Mouse (Mus musculus): Measurements from ENCODE around the gene Rassf1.
A peak's percentile ranks its signal among the peaks of the same experiment; 100 is the strongest.

Gene Rassf1

DNA sequence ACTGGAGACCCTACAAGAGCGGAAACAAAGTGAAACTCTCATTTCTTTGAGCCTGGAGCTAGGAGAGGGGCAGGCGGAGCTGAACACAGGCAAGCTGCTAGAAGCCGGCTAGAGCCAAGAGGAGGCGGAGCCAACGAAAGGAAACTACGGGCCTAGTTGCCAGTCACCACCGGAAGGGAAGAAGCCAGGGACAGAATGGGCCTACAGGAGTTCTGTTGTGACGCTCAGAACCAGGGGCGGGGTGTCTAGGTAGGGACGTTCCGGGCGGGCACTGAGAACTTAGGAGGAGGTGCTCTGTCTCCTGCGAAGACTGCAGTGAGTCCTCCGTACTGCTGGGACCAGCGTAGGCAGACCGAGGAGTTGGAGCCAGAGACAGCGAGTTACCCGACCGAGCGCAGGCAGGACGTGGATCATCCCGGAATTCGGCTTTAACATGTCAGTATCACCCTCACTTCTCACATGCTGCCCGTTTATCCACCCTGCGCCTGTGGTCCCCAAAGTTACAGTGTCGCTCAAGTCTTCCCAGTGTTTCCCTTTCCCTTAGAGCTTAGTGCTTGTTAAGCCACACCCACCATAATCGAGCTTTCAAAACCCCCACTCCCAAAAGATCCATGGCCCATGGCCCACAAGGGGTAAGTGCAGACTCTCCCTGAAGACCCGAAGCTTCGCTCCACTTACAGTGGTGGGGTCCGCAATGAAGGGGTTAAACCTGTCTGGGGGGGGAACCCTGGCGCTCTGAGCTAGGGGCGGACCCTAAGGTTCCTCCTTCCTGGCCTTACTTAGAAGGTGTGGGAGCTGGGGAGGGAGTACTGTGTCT, 29.4 kb downstream of the Rassf1 start, which contains the start of gene Hyal3:
Hyal3 (plus strand) TSS at position 318 of the 817 bp plus-strand sequence.
- DNase-seq (ENCODE audit: low spot score in 2 of 2), result peak; percentile 89 to 94

DNA sequence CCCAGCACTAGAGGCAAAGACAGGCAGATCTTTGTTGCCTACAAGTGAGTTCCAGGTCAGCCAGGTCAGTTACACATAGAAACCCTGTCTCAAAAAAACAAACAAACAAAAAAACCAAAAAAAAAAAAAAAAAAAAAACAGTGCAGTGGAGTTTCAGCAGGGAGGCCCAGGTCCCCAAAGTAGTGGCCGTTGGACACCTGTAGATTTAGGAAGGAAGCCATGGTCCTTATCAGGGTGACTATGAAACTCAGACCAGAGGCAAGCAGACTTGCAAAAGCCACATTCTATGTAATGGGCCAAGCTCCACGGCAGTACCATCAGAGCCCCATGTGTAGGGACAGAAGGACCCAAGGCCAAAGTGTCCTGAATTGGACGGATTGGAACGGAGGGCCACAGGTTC, 30.2 kb downstream of the Rassf1 start:
- no peak for DNase-seq (ENCODE audit: low spot score in 2 of 2)

DNA sequence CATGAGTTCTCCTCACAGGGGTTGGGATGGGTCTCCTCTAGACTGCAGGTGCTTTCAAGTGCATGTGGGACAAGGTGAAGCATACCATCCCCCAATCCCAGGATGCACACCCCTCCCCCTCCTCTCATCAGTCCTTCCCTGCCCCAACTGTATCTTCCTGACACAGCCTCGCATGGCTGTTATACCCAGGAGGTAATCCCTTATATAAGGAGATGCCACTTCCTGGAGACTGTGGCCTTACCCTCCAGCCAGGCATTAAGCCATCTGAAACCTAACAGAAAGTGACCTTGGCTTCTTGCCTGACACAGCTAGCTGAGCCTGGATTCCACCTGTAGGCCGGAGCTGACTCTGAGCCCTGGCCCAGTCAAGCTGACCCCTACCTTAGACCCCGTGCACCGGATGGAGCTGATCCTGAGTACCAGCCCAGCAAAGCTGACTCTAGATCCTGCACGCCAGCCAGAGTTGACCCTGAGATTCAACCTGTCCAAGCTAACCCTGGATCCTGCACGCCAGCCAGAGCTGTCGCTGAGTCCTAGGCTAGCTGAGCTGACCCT, 31.2 kb downstream of the Rassf1 start:
- no peak for DNase-seq (ENCODE audit: low spot score in 2 of 2)

DNA sequence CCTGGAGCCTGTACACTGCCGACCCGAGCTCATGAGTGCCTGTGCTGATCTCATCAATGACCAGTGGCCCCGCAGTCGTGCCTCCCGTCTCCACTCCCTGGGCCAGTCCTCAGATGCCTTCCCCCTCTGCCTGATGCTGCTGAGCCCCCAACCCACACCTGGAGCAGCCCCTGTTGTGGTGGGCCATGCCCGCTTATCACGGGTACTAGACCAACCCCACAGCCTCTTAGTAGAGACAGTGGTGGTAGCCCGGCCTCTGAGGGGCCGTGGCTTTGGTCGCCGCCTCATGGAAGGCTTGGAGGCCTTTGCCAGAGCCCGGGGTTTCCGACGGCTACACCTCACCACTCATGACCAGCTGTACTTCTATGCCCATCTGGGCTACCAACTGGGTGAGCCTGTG, 31.8 kb downstream of the Rassf1 start:
- no peak for DNase-seq (ENCODE audit: low spot score in 2 of 2)

DNA sequence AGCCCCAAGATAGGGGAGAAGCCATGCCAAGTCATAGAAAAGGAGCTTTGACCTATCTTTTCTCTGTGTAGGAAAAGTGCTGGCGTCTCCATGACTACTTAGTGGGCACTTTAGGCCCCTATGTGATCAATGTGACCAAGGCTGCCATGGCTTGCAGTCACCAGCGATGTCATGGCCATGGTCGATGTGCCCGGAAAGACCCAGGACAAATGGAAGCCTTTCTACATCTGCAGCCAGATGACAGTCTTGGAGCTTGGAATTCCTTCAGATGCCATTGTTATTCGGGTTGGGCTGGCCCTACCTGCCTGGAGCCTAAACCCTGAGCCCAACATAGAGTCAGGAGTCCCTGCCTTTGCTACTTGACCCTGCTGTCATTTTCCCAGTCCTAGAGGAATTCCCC, 35.1 kb downstream of the Rassf1 start:
- no peak for DNase-seq (ENCODE audit: low spot score in 2 of 2)

DNA sequence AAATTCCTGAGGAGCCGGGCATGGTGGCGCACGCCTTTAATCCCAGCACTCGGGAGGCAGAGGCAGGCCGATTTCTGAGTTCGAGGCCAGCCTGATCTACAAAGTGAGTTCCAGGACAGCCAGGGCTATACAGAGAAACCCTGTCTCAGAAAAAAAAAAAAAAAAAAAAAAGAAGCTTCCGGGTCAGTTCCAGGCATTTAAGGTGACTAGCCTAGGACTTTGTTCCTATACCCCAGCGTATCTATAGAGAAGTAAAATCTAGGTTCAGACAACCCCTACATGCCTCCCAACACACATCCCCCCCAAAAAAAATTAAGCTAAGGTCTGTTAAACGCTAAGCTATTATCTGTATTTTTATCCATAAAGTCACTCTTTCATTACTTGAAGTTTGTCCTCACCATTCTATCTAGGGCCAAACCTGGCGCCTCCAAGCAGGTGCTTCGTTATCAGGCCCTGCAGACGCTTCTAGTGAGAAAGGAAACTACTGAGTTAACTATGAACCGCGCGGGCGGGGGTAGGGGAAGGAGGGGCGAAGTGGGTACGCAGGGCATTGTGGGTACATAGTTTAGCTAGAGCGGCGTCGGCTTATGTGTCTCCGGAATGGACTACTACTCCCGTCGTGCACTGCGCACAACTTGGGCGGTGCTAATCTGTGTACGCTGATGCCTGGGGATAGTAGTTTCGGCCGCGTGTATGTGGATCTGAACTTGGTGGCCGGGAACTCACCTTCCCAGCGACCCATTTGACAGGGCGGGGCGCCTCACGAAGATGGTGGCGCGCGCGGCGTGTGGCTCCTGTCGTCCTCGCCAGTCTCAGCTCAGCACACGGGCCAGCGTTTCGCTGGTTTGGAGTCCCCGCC, 35.8 kb downstream of the Rassf1 start, which contains the start of gene Ifrd2:
Ifrd2 (plus strand) TSS at position 669 of the 859 bp plus-strand sequence.
- peak; percentile 97 to 99 for DNase-seq (ENCODE audit: low spot score in 2 of 2)

DNA sequence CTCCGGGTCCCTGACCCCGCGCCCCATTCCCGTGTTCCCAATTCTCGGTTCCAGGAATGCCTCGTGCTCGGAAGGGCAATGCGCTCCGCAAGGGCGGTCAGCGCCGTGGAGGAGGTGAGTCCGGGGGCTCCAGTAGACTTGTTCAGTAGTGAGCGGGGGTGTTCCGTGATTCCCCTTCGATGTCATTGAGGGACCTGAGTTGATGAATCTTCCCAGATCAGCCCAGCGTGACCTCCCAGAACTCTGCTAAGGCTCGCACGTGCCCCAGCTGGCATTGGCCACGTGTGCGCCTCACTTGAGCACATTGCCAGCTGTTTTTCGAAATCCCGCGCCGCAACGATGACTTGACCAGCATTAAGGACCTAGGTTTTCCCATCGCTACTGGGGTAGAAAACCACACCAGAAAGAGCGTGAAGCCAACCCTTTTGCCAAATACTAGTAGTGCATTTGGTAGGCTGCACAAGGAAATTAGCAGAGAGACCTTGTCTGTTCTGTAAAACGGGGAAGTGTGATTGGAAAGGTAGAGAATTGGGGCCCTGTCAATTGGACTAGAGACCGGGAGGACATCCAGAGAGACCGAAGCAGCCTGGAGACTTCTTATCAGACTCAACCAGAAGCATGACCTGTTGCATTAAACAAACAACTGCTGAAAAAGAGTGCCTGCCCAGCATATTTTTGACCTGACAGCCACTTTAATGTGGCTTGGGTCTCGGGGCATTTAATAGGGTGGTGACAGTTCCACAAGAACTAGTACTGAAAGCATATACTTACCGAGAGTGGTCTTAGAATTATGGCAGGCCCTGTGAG, 36.7 kb downstream of the Rassf1 start:
- DNase-seq (ENCODE audit: low spot score in 2 of 2), result no peak

DNA sequence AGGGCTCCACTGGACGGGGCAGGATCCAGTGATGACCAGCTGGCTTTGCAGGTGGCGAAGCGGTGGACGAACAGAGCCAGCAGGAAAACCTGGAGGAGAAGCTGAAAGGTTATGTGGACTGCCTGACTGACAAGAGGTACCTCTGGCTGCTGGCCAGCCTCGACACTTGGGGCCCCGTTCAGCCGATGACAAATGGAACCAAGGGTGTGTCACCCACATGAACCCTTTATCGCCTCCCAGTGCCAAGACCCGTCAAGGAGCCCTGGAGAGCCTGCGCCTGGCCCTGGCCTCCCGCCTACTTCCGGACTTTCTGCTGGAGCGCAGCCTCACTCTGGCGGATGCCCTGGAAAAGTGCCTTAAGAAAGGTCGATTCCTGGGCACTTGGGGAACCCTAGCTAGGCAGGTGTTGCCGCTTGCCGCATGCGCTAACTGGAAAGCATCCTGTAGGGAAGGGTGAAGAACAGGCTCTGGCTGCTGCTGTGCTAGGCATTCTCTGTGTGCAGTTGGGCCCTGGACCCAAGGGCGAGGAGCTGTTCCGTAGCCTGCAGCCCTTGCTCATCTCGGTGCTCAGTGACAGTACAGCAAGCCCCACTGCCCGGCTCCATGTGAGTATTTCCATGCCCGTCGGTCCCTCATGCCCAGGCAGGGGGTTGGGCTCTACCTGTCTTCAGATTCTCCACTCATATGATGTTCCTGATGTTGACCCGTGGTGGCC, 38.9 kb downstream of the Rassf1 start:
- no peak for DNase-seq (ENCODE audit: low spot score in 2 of 2)

DNA sequence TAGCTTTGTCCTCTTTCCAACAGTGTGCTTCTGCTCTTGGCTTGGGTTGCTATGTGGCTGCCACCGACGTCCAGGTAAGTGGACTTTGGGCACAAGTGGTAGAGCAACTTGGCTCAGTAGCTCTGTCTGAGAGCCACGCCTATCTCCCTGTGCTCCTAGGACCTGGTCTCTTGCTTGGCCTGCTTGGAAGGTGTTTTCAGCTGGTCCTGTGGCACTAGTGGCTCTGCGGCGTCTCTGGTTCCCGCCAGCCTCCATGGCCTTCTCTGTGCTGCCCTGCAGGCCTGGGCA, 39.4 kb downstream of the Rassf1 start:
- DNase-seq (ENCODE audit: low spot score in 2 of 2), result no peak

DNA sequence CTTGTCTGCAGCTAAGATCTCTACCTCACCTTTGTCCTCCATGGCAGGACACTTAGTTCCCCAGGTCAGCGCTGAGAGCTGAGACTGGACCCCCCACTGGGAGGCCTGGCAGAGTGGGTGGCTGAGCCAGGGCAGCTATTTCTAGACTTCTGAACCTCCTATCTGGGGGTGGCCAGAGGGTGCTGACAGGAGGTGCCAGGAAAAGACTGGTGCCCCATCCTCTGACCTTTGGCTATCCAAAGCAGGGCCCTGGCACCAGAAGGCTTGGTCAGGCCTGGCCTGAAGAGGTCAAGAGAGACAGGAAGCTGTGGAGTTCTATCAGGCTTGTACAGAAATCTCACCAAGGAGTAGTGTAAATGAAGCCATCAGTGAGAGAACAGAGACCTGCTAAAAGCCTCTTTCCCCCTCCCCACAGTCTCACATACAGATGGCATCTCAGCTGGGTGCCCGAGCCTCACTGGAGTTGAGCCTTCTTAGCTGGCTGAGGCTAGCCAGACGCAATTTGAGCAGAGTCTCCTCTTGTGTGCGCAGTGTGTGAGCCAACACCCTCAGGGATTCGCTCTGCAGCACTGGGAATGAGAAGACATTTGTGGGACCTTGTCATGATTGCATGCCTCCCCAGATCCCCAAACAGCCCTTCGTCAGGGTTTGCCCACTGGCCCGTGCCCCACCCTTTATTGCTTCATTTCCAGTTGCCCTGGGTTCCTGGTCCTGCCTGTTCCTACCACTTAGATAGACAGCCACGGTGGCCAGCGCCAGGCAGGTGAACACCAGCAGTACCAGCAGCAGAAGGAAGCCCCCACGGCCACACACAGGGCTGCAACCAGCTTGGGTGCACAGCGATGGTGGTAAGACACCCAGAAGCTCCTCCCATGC, 42.0 kb downstream of the Rassf1 start:
- no peak for DNase-seq (ENCODE audit: low spot score in 2 of 2)

DNA sequence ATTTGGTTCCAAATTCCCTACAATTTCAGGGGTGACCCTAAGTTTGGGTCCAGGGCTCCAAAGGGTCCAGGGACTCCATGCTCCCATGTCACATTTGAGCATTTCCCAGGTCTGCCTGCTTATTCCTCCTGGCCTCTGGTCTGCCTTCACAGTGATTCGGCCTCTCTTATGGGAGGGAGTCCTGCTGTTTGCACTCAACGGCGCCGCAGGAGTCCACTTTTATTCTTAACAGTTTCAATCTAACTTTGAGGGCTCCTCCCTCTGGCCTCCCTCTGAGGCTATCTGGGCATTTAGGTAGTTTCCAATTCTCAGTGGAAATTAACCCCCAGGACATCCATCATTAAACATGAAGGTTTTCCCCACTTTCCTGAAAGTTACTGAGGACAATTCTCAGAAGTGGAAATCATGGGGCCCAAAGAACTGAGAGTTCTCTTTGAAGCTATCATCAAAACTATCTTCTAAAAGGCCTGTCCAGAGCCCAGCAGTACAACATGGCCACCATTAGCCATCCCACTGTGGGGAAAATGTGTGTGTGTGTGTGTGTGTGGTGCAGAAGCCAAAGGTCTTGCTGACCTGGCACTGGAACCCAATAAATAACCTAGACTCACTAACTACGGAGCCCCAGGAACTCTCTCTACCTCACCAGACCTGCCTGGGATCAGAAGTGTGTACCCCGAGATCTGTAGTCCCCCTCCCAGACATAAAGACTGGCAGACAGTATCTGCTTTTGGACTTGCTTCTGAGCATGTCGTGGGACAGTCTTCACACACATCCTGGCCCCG, 43.1 kb downstream of the Rassf1 start:
- DNase-seq (ENCODE audit: low spot score in 2 of 2), result no peak

DNA sequence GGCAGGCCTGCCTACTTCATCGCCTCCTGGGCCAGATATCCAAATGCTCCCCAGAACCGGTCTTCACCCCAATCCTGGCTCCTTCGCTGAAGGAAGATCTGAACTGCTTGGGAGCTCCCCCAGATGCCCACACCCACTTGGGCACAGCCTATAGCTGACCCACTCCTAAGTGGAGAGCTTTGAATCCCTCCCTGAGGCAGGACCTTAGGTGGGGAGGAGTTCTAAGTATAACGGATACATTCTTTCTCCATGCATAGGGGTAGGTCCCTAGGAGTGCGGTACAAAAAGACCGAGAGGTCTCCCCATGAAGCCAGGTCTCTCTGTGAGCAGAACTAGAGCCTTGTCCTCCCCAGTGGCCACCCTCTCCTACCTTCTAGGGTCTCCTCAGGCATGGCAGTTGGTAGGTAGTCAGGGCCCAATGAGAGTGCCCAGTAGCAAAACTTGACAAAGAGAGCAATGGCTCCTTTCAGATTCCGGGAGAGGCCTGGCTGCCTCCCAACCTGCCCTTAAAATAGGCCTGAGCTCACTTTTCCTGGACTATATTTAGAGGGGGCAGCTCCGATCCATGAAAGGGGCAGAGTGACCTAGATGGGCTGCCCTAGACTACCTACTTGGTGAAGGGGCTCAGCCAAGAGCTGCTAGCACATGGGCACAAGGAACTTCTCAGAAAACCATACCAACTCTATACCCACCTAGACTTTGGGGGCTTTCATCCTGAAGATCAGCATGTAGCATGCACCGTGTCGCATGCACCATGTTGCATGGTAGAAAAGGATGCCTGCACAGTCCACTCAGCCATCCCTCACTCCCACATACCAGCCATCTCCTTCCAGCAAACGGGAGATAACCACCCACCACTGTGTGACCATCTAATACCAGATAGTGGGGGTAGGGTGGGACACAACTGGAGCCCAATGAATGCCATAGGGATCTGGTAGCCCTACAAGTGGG, 45.5 kb downstream of the Rassf1 start:
- no peak for DNase-seq (ENCODE audit: low spot score in 2 of 2)

DNA sequence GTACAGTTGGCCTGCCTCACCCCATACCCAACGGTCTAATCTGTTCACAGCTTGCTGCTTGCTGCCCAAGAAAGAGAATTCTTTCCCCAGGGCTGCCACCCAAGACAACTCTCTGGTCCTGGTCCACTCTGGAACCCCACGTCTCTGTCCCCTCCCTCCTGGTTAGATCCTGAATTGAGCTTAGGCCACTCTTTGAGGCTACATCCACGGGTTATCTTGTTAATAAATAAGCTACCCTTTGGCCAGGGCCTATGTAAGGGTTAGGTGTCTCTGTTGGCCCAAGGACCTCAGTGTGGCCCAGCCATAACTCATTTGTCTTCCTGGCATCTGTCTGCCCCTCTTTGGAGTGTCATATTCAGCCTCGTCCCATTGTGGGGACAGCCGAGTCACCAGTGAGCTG, 47.0 kb downstream of the Rassf1 start:
- no peak for DNase-seq (ENCODE audit: low spot score in 2 of 2)

DNA sequence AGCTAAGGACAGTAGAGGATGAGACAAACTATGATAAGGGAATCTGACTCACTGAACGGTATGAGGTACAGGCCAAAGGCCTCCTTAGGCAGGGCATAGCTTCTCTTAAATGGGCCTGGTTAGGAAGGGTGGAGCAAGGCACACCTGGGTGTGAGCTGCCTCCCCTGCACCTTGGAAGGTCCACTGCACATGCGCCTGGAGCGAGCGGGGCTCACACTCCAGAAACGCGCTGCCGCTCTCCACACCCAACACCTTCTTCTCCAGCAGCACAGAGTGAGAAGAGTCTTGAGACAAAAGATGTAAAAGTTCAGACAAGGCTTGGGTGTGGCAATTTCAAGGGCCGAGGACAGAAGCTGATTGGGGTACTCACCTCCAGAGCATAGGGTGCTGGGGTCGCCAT, 48.1 kb downstream of the Rassf1 start:
- no peak for DNase-seq (ENCODE audit: low spot score in 2 of 2)

DNA sequence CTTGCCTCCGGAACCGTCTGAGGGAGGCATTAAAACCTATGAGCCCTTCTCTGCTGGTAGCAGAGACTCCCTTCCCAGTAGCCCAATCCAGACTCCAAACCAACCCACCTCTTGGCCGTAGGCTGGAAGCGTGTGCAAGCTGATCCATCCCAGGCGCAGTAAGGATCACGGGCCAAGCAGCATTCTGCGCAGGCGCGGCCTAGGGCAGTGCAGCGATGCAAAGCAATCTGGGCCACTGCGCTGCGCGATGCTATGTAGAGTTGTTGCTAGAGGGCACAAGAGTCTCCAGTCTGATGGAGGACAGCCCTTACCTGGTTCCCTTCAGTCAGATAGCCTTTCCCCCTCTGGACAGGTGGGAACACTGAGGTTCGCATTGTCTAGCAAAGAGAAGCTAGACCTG, 48.5 kb downstream of the Rassf1 start:
- DNase-seq (ENCODE audit: low spot score in 2 of 2), result no peak

DNA sequence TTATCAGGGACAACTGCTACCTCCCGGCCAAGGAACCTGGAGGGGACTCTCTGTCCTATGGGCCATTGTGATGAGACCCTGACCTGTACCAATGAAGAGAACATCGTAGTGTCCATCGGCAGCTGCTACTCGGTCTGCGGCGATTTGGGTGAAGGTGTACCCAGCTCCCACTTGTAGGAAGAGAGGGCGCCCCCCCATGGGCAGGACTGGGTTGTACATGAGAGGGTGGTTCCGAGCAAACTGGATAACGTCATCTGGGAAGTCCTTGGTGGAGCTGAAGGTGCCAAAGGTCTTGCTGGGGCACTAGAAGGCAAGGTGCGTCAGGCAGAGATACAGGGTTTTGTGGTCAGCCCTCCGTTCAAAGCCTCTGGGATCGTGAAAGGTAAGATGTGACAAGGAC, 49.4 kb downstream of the Rassf1 start:
- DNase-seq (ENCODE audit: low spot score in 2 of 2), result no peak

DNA sequence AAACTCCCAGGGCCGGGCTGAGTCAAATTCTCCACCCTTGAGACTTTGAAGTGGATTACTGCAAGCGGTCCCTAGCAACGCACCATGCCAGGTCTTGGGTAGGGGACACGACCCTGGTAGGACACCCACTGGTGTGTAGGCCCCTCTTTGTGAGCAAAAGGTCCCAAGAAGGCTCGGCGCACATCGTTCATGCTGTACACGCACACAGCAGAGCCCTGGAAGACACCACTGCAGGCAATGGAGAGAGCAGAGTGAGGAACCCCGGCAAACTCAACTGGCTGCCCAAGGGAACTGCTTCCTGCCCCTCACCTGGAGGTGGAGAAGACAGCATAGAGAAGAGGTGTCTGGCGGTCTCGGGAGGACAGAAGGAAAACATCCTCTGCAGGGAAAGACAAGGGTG, 49.9 kb downstream of the Rassf1 start:
- no peak for DNase-seq (ENCODE audit: low spot score in 2 of 2)

DNA sequence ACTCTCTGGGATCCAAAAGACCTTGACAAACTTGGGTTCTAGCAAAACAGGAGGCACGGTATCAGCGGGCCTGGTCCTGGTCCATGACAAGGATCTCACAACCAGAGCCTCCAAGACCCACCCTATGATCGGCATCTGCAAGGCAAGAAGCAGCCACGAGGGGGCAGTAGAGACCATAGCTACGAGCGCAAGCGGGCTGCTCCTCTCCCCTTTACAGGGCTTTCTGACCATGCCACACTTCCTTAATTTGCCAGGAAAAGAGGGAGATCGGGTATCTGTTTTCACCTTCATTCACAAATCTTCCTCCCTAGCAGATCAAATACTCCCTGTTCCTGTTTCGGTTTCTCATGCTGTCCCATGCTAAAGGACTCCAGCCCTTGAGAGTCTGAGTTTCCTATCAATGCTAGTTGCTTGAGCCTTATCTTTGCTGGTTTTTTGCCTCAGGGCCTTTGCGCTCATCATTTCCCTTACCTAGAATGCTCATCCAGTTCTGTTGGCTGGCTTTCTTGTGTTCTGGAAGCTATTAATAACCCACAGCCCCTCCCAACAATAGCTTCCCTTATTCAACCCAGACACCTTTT, 50.8 kb downstream of the Rassf1 start:
- peak; percentile 92 to 93 for DNase-seq (ENCODE audit: low spot score in 2 of 2)

All from frontal cortex, postnatal 36 days (tissue).